Mouse (Mus musculus): Measurements from ENCODE around the gene Camk2d.

DNA sequence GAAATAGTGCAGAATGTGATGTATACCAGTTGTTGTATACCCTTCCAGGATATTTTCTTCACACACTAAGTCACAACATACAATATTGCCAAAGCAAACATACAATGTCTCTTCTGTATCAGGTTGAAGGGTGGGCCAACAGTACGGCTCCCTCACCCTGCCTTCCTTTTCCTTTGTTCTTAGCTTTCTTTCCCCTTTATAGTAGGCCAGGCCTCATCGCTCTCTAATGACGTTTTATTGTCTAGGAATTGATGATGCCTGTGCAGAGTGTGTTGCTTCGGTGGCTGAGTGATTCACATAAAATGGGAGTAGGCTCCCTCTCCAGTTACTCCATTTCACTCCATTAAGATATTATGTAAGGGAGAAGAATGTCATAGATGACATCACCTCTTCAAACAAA is 290.5 kb downstream of the Camk2d start:
- TF ChIP-seq POLR2A (IDR thresholded peaks at IDR 0.05; ENCODE audit: low read depth, low read length) (no peak), MAX (IDR thresholded peaks at IDR 0.05; ENCODE audit: low read length) (no peak)

Measured in CH12.LX (cell line).